Mouse (Mus musculus) urinary bladder, postnatal 36 days (tissue): ENCODE results near the gene Chst5.
"Not testable (repeated sequence)": the region's sequence is repeated elsewhere in the genome, so short reads cannot be mapped to it uniquely, and the experiment has no call there.

Experiments used
- DNase-seq, 2 experiments: peaks; one replicate each; pipeline ENCODE4 v3.0.0; 2022; ENCODE audit warnings: low spot score in 2 of 2, mixed read lengths in 1 of 2

Gene Chst5

DNA sequence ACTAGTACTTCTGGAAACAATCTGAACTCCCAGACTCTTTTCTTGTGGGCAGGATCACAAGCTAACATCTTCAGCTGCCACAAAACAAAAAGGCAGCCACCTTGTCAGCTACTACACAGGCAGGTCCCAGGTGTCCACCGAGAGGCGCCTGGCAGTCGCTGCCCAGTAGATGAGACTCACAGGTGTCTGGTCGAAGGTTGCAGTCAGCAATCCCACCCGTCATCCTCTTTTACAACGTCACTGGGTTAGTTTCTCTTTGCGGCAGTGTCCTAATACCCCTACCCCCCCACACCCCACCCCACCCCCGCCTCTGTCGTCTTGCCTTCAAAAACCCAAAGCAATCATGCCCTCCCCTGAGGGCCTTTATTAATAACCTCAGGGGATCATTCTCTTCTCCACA, 34.5 kb downstream of the Chst5 start:
- peak in 1 of 2 experiments; percentile 13 for DNase-seq

- no peak for DNase-seq
These were observed 39.0 kb downstream of the Chst5 start for GRCm38 (mm10) chr8:111871278-111871677.

GRCm38 (mm10) chr8:111870379-111870778, 39.9 kb downstream of the Chst5 start:
- no peak for DNase-seq

- DNase-seq = no peak
These were observed 41.6 kb downstream of the Chst5 start for GRCm38 (mm10) chr8:111868664-111869063.

DNA sequence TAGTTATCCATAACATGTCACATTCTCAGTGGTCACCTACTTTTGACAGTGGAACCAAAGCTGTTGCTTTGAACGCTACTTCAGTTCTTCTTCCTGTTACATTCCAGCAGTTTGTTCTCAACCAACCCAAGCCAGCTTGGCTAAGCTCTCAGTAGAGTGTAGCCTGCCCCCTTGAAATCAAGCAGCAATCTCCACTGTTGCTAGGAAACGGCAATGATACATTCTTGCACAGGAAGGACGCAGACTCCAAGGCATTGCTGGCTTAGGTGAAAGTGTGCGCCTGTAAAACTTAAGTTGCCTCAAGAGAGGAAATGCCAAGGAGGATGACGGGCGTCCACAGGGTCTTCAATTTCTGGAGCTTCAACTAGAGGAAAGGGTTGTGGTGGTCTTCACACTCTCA, 44.4 kb downstream of the Chst5 start:
- DNase-seq = no peak

- DNase-seq = no peak
These were observed 45.0 kb downstream of the Chst5 start for GRCm38 (mm10) chr8:111865130-111865852.

GRCm38 (mm10) chr8:111864648-111865047, 45.6 kb downstream of the Chst5 start:
- DNase-seq = no peak

DNA sequence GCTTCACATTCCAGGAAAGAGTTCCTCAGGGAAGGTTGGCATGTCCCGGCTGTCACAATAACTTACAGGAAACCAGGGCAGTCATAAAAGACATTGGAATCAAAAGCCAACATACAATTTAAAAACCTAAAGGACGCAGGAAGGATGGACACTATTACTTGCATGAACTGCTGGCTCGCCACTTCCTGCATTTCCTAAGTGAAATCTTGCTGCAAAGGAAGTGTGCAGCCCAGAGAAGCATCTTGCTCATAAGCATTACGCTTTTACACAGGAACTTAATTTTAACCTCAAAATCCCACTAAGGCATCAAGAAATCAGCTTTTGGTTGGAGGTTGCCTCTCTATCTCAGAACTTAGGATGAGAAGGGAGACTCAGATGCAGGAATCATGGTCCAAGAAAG, 47.0 kb downstream of the Chst5 start:
- DNase-seq = no peak

GRCm38 (mm10) chr8:111855977-111856376, 54.3 kb downstream of the Chst5 start:
- no peak for DNase-seq

- DNase-seq = peak; percentile 92 to 96
These were observed 56.3 kb downstream of the Chst5 start, which contains the start of gene Cfdp1 for GRCm38 (mm10) chr8:111853861-111854501. Gene Cfdp1 (minus strand): TSS chr8:111854291.

- not testable (repeated sequence) for DNase-seq
These were observed 57.0 kb downstream of the Chst5 start for GRCm38 (mm10) chr8:111853219-111853618.

DNA sequence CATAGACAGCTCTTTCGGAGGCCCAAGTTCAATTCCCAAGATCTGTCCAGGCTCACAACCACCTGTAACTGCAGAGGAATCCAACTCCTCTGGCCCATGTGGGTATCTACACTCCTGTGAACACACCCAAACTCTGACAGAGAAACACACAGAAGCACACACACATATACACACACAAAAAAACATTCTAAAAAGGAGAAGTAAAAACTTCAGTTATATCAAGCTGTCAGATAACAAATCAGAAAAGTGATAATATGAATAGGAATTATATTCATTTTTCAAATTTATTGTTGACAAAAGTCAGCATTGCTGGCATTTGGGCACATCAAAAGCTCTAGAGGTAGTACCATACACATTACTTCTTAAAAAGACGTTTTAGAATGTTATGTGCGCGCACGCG, 63.5 kb downstream of the Chst5 start:
- DNase-seq = no peak
